Mouse (Mus musculus) ES-E14 (cell line): ENCODE measurements around the gene Exosc5.

ENCODE experiments used
- CHD2 ChIP-seq: IDR thresholded peaks from 2 replicates; pipeline ENCODE4 v1.6.1; 2014; ENCODE audit warnings: mild to moderate bottlenecking, low read depth, low read length, inconsistent platforms
- HCFC1 ChIP-seq: IDR thresholded peaks from 2 replicates; pipeline ENCODE4 v1.6.1; 2012; ENCODE audit warnings: low read length, inconsistent platforms, borderline replicate concordance; ENCODE audit not compliant: insufficient read depth
- ZNF384 ChIP-seq: IDR thresholded peaks from 2 replicates; pipeline ENCODE4 v1.6.1; 2012; ENCODE audit warnings: low read depth, low read length, inconsistent platforms

DNA sequence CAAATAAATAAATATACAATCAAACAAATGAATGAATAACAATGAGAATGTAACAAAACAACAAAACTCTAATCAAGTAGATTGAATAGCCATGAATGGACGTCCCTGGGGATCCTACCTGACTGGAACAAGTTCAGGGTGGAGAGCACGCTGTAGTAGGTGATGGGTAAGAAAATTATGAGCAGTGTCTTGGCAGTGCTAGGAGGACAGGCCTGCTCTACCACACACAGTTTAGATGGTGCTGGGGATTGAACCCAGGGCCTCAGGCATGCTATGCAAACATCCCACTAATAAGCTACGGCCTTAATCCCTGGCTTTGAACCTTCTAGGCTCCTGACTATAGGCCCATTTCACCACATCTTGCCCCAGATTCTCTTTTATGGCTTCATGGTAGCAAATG, 58.5 kb downstream of the Exosc5 start:
- no peak for TF ChIP-seq HCFC1
- no peak for TF ChIP-seq ZNF384
- no peak for TF ChIP-seq CHD2
